Mouse (Mus musculus) liver, embryonic 14.5 days (tissue): Measurements from ENCODE around the gene Itpr3.

Source experiments
- CTCF ChIP-seq: IDR thresholded peaks from 2 replicates; pipeline ENCODE4 v1.5.1; 2016; ENCODE audit warnings: antibody characterized with exemption, low read depth, control low read depth
- EP300 ChIP-seq: IDR thresholded peaks from 2 replicates; pipeline ENCODE4 v1.6.1; 2016; ENCODE audit warnings: antibody characterized with exemption, low read depth

GRCm38 (mm10) chr17:27028909-27029308 is 28.2 kb upstream of the Itpr3 start, which contains the start of gene Bak1:
- TF ChIP-seq EP300: no peak
- TF ChIP-seq CTCF: no peak
